In genomic region chr14:37819959-37820358, GRCm38 (mm10) we compare ENCODE assay signal across 12 mouse cellular contexts.
A peak's percentile ranks its signal among the peaks of the same experiment; 100 is the strongest.
DNase-seq lines count a peak whose midpoint lies in the region; ATAC-seq and TF ChIP-seq lines count a peak whose summit lies in the region.
"Had no signal": no experiment of that assay in that cellular context is flagged by ENCODE, and none has a peak within 500 bp of the region (broad histone marks: within the 10 kb centered on the region; RNA-seq: fewer than 3 reads in every experiment).

No protein-coding gene starts in this region.

- no peaks in the 10 kb centered on the region for H3K36me3 ChIP-seq in forebrain, embryonic 11.5 days (ENCODE audit: control insufficient read depth, insufficient read depth, low read length)
- H3K36me3 ChIP-seq in forebrain, embryonic 15.5 days, result no peaks in the 10 kb centered on the region
- H3K36me3 ChIP-seq in liver, embryonic 11.5 days (ENCODE audit: control insufficient read depth, insufficient read depth, low read length), result no peaks in the 10 kb centered on the region
- H3K36me3 ChIP-seq in liver, postnatal 0 days (replicated peaks; ENCODE audit: insufficient read depth, low read length), result no peaks in the 10 kb centered on the region
- H3K36me3 ChIP-seq: limb, embryonic 12.5 days had no signal

- no peak overlapping the region for H3K4me3 ChIP-seq in forebrain, embryonic 11.5 days (ENCODE audit: low read depth, low read length)
- no peak overlapping the region for H3K4me3 ChIP-seq in forebrain, embryonic 15.5 days
- no peak overlapping the region for H3K4me3 ChIP-seq in liver, embryonic 11.5 days (ENCODE audit: low read depth, low read length)
- no peak overlapping the region for H3K4me3 ChIP-seq in liver, postnatal 0 days (ENCODE audit: low read depth, low read length)
- H3K4me3 ChIP-seq: limb, embryonic 12.5 days had no signal

- TF ChIP-seq POLR2A in brain, embryonic 14.5 days (IDR thresholded peaks at IDR 0.05; ENCODE audit: borderline replicate concordance, extremely low read depth, insufficient read depth, insufficient read length, poor library complexity, severe bottlenecking), result no peak

- no peak overlapping the region for H3K4me2 ChIP-seq in forebrain, embryonic 11.5 days (ENCODE audit: low read depth, low read length, severe bottlenecking)
- no peak overlapping the region for H3K4me2 ChIP-seq in forebrain, embryonic 15.5 days (replicated peaks)
- H3K4me2 ChIP-seq in liver, embryonic 11.5 days, result no peak overlapping the region
- no peak overlapping the region for H3K4me2 ChIP-seq in liver, postnatal 0 days (ENCODE audit: low read depth, low read length)
- H3K4me2 ChIP-seq: limb, embryonic 12.5 days had no signal

- WGBS in forebrain, embryonic 11.5 days, result 22% methylated on average over 7 of the region's 7 CpGs
- WGBS in forebrain, embryonic 15.5 days, result 26% methylated on average over 7 of the region's 7 CpGs
- WGBS in liver, embryonic 11.5 days, result 17% methylated on average over 7 of the region's 7 CpGs
- WGBS in liver, postnatal 0 days (ENCODE audit: insufficient replicate concordance), result 36% methylated on average over 7 of the region's 7 CpGs

- peak; percentile 69 for DNase-seq in forebrain, embryonic 11.5 days (ENCODE audit: low spot score)
- DNase-seq in liver, result peak; percentile 4
- DNase-seq in liver, embryonic 11.5 days (ENCODE audit: low spot score), result no peak
- DNase-seq in brain, embryonic 14.5 days (ENCODE audit: low read depth), result peak; percentile 44
- no peak for DNase-seq in liver, postnatal 0 days
- DNase-seq in spleen, adult 12 weeks (ENCODE audit: low spot score), result no peak
- no peak for DNase-seq in heart, adult 9 months (ENCODE audit: low spot score in 2 of 2)
- DNase-seq: B cell, adult 2 months; cerebellum, adult 9-11 months; thymus, adult 2 months had no signal

- H3K9me3 ChIP-seq in forebrain, embryonic 11.5 days (ENCODE audit: control insufficient read depth, low read length), result no peaks in the 10 kb centered on the region
- no peaks in the 10 kb centered on the region for H3K9me3 ChIP-seq in forebrain, embryonic 15.5 days
- no peaks in the 10 kb centered on the region for H3K9me3 ChIP-seq in liver, embryonic 11.5 days (ENCODE audit: control insufficient read depth, low read length)
- H3K9me3 ChIP-seq in liver, postnatal 0 days (ENCODE audit: low read length), result no peaks in the 10 kb centered on the region
- H3K9me3 ChIP-seq: limb, embryonic 12.5 days had no signal

- no peak overlapping the region for H3K9ac ChIP-seq in forebrain, embryonic 11.5 days (ENCODE audit: low read length)
- no peak overlapping the region for H3K9ac ChIP-seq in forebrain, embryonic 15.5 days (replicated peaks)
- no peak overlapping the region for H3K9ac ChIP-seq in liver, embryonic 11.5 days (ENCODE audit: low read depth, low read length)
- no peak overlapping the region for H3K9ac ChIP-seq in liver, postnatal 0 days (replicated peaks)
- H3K9ac ChIP-seq: limb, embryonic 12.5 days had no signal

- H3K4me1 ChIP-seq in forebrain, embryonic 11.5 days (replicated peaks; ENCODE audit: control insufficient read depth, insufficient read depth, low read length), result no peaks in the 10 kb centered on the region
- H3K4me1 ChIP-seq in forebrain, embryonic 15.5 days, result 0 out of 2 replicates have a peak, but pooled peaks cover 4% of the 10 kb centered on the region
- no peaks in the 10 kb centered on the region for H3K4me1 ChIP-seq in liver, embryonic 11.5 days (replicated peaks; ENCODE audit: control insufficient read depth, insufficient read depth, low read length)
- H3K4me1 ChIP-seq in liver, postnatal 0 days (ENCODE audit: insufficient read depth), result no peaks in the 10 kb centered on the region
- H3K4me1 ChIP-seq: limb, embryonic 12.5 days had no signal

- H3K27me3 ChIP-seq in forebrain, embryonic 11.5 days (ENCODE audit: control insufficient read depth, insufficient read depth, low read length), result no peaks in the 10 kb centered on the region
- no peaks in the 10 kb centered on the region for H3K27me3 ChIP-seq in forebrain, embryonic 15.5 days
- H3K27me3 ChIP-seq in liver, embryonic 11.5 days (replicated peaks; ENCODE audit: control insufficient read depth, insufficient read depth, low read length), result no peaks in the 10 kb centered on the region
- no peaks in the 10 kb centered on the region for H3K27me3 ChIP-seq in liver, postnatal 0 days (ENCODE audit: insufficient read depth, low read length)
- H3K27me3 ChIP-seq: limb, embryonic 12.5 days had no signal

- peak; percentile 51; the same call in 1 of the 2 replicates for TF ChIP-seq CTCF in brain, embryonic 14.5 days (IDR thresholded peaks at IDR 0.05; ENCODE audit: borderline replicate concordance, extremely low read depth, insufficient read depth, insufficient read length)
- peak; percentile 25; the same call in 1 of the 2 replicates for TF ChIP-seq CTCF in liver, postnatal 0 days (IDR thresholded peaks at IDR 0.05; ENCODE audit: low read depth)

- H3K27ac ChIP-seq in forebrain, embryonic 11.5 days (ENCODE audit: low read depth, low read length), result no peak overlapping the region
- H3K27ac ChIP-seq in forebrain, embryonic 15.5 days (replicated peaks), result no peak overlapping the region
- H3K27ac ChIP-seq in liver, embryonic 11.5 days (ENCODE audit: low read depth, low read length), result no peak overlapping the region
- H3K27ac ChIP-seq in liver, postnatal 0 days (ENCODE audit: low read depth), result no peak overlapping the region
- H3K27ac ChIP-seq: limb, embryonic 12.5 days had no signal

- no peak for TF ChIP-seq EP300 in liver, postnatal 0 days (IDR thresholded peaks at IDR 0.05; ENCODE audit: low read depth)

- 0 out of 2 replicates have a peak, but pooled peaks have one; percentile 61 for ATAC-seq in forebrain, embryonic 11.5 days (replicated peaks; ENCODE audit: low FRiP score)
- ATAC-seq in forebrain, embryonic 15.5 days (replicated peaks), result no peak
- no peak for ATAC-seq in liver, embryonic 11.5 days (replicated peaks; ENCODE audit: low FRiP score)
- ATAC-seq in liver, postnatal 0 days, result no peak

Comparison
In these comparisons a context has a peak if more than half of its experiments do, and no peak if none do; other contexts are left out.
1. DNase-seq: peak in forebrain, embryonic 11.5 days (single experiment), liver (single experiment) and brain, embryonic 14.5 days (single experiment); none in liver, embryonic 11.5 days (single experiment), liver, postnatal 0 days (single experiment), spleen, adult 12 weeks (single experiment) and heart, adult 9 months (0 of 2).